Mouse (Mus musculus) spleen, postnatal 10 days (tissue): ENCODE data around the gene Lipn.

ENCODE experiments used
- DNase-seq, 2 experiments: peaks; one replicate each; pipeline ENCODE4 v3.0.0; 2021 to 2022; ENCODE audit warnings: low spot score in 2 of 2

Gene Lipn

DNA sequence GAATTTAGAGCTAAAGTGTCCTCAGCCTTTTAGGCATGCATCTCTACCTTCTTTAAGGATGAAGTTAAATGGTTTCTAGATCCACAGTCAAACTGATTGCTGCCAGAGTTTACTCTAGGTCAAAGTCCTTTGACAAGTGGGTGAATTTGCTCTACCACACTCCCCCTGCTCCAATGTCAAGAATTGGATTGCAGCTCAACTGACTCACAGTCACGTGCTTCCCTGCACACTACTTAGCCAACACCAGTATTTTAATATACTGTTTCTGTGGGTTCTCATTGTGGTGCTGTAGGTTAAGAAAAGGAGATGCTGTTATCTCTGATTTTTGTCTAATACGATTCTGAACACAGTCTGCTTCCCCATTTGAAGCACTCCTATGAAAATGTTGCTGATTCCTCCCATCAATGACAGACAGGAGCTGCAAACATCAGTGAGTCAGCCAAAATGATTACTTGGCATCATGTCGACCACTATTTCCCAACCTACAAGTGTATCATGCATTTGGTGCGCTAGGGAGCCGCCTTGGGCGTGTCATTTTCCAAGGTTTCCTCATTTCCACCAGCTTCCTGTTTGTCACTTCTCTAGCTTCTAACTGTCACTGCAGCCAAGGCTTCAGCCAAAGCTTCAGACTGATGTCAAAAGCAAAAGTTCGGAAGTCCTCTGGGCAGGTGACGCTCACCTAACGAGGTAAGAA lies at the start of gene Lipn:
TSS of gene Lipn (plus strand) at position 580 of the 694 bp plus-strand sequence.
- no peak for DNase-seq

DNA sequence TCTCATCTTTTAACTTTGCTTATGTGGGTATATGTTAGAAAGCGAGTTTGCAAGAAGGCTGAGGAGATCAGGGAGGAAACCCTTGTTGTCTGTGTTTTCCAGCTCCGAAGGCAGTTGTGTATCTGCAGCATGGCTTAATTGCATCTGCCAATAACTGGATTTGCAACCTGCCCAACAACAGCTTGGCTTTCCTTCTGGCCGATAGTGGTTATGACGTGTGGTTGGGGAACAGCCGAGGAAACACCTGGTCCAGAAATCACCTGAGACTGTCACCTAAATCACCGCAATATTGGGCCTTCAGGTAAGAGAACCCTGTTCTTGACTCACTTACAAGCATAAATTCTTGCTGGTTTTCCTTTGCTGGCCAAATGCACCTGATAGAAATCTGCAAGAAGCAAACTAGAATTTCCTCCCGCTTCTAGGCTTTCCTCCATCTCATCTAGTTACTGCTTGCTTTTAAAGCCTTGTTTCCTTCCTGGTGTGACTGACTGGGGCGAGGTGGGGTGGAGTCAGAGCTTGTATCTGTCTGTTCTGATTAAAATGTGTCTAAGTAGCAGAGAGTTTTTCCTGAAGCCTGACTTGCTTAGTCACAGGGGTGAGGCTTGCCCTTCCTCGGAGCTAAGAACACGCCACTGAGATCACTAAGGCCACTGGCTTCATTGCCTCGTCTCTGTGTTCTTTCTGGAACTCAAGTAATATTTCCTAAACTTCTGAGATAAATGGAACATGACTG lies 45.6 kb upstream of the Lipn start:
- DNase-seq: no peak

DNA sequence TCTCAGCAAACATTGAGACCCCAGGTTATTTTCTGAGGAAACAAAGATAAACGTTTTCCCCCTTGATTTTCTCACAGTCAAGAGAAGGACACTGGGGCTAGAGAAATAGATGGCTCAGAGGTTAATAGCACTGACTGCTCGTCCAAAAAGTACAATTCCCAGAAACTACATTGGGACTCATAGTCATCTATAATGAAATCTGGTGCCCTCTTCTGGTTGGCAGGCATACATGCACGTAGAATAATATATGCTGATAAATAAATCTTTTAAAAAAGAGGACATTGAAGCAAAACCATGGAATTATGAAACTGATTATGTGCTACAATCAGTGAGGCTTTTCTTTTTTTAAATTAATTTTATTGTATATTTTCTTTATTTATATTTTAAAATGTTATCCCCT lies 44.4 kb upstream of the Lipn start:
- DNase-seq: no peak

DNA sequence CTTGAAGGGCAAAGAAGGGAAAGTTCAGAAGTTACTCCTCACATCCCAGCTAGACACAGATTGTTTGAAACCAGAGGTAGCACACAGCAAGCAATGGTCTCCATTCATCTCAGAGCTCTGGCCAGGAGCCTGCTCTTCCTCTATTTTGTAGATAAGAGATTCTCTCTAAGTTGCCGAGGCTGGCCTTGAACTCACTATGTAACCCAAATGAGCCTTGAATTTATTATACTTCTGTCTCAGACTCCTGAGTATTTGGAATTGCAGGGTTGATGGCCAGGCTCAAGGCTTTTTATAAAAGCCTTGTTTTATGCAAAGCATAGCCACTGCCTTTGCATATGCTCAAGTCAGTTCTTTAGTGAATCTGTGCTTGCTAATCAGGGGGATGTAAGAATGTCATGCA lies 27.4 kb upstream of the Lipn start:
- DNase-seq: no peak

DNA sequence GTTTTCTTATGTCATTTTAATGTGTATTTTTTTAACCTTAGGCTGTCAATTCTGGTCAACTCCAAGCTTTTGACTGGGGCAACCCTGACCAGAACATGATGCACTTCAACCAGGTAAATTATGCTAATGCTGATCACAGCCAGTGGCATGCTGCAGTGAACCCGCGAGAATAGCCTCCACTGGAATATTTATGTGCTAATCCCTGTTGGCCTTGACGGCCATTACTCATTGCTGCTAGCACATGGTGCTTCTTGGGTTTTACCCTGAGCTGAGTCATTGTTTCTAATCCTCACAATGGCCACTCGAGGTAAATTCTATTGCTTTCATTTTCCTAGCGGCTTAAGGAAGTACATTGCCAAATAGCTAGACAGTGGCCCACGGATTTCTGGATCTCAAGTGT lies 24.1 kb upstream of the Lipn start:
- no peak for DNase-seq

DNA sequence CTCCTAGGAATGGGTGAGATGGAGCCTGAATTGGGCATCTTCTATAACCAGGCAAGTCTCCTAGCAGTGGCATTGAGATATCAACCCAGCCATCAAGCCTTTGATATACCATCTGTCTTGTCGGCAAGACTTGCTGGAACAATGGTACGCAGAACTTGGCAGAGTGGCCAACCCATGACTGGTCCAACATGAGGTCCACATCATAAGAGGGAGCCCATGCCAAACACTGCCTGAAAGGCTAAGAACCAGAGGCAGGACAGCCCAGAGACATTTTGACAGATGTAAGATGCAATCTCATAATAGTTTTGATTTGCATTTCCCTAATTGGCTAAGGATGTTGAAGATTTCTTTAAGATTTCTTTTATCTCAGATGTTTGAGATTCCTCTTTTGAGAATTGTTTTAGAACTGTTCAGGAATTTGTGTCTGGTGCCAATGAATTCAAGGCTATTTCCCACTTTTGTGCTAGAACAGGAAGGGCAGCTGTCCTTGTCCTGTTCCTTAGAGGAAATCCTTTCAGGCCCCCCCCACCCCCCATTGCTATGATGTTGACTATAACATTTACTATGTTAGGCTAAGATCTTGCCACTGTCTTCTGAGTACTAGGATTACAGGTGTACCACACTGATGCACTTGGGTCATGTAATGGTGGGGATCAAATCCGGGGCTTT lies 17.7 kb upstream of the Lipn start:
- DNase-seq: no peak

DNA sequence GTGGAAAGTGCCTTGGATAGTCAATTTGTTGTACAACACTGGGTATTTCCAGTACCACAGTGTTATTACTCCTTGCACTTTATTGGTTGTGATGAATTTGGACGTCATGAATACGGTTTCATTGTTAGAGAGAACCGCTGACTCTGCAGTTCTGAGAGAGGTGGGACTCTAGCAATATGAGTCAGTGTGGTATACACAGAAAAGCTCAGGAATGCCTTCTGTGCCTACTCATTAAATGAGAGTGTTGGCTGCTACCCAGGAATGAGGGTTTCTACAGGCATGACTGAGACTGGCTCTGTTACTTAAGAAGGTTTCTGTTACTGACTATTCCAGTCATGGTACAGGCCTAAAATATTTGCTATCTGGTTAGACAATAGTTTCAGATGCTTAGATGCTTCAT lies 15.7 kb upstream of the Lipn start:
- DNase-seq: no peak

DNA sequence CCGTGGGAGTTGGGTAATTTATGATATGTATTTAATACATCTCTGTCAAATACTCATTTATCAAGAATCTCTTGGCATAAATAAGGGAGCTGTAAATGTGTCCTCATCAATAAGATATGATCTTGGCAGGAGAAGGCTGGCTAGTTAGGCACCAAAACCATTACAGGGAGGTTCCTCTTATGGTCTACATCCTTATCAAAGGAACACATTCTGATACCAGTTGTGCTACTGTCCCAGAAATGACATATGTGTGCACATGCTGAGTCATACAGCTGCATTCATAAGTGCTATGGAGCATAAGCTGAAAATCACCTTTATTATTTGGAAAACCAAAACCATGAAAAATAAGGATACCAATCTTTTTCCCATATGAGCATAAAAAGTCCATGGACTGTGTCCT lies 3.6 kb upstream of the Lipn start:
- DNase-seq: no peak

DNA sequence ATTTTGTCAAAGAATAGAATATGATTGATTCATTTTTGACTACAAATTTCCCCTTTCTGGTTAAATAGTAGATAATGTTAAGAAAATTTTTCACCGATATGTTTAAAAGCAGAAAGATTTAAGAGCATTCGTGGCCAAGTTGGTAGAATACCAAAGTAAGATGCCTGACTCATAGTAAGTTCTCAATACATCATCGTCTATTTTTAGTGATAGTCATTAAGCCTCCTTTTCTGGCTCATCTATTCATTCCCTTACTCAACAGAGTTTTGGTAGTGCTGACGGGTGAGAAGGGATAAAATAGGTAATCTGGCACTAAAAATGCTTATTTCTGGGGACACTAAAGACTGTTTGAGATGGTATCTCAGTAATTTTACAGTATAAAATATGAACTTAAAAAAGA lies 3.1 kb upstream of the Lipn start:
- no peak for DNase-seq

DNA sequence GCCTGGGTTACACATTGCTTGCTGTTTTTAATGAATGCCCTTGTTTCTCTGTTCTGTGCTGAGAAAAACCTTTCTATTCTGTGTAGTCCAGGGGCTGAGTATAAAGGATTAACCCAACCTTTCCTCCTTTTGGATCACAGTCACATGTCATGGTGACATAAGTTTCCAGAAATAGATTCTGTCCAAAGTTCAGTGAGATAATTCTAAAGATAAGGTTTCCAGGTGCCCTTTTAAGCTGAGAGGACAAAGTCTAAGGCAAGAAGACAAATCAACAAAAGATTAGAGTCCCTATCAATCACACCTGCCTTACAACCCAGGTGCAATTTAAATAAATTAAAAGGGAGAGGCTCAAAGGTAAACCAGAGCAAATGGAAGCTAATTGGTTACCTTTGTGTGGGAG lies 7.1 kb downstream of the Lipn start:
- no peak for DNase-seq

DNA sequence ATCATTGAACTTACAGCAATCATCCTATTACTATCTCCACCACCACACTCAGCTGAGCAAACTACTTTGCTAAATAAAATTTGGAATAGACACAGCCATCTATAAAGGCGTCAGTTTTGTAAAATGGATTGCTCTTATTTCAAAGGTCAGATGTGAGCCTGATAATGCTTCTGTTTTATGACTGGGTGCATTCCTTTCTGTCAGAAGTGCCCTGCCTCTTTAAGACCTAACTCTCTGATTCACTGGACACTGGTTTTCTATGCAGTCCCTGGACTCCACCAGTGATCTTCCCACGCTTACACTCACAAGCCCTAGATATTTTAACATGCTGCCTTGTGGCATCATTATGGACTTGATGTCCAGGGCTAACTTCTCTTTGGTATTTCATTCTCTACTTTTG lies 11.0 kb downstream of the Lipn start:
- no peak for DNase-seq

DNA sequence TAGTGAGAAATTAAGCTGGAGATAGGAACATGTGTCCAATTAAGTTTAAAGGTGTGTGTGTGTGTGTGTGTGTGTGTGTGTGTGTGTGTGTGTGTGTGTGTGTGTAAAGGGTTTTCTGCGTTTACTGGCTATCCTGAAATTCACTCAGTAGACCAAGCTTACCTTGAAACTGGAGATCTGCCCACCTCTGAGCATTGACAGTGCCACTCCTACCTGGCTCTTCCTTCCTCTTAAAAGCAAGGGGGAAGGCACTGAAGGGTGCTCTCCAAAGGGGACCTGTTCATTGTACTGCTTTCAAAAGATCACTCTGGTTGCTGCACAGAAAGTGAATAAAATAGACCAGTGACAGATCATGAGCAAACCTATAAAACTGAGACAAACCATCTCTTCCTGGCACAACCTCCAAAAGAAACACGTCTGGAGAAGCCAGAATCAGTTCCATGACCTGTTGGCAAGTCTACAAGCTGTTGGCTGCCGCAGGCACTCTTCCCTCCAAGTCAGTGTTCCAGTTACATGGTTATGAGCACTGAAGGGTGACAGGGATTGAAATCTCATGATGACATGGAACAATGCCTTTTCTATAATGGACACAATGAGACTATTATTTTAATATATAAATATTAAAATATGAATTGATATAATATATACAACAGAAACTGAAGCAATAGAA lies 22.0 kb downstream of the Lipn start:
- DNase-seq: no peak

DNA sequence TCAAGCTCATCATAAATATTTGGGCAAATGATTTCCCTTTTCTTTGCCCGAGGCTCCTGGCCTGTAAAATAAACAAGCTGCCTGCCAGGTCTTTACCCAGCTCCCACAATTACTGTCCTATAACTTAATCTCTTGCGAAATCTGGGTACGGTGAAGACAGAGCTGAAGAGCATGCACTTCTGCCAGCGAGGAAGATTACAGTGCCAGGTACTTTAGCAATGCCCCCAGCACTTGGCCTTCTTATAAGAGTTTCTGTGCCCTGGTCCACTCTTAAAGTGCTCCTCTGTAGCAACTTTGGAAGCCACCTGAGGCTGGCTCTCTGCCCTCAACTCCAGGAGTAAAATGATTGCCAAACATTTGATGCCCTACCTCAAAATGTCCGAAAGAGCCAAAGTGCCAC lies 28.2 kb downstream of the Lipn start:
- DNase-seq: no peak

DNA sequence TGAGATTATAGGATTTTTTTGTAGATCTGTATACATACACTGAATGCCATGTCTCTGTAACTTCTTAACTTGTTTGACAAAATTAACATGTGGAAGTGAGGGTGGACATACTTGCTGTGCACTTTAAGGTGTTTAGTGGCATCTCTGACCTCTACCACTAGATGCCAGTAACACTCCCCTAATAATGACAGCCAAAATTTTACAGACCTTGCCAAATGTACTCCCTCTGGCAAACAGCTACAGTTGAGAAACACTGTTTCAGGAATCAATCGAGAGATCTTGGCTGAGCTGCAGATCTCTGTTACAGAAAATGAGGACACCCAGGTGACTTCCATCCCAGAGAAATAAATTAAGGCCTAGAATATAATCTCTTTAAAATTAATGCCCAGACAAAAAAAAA lies 29.1 kb downstream of the Lipn start:
- DNase-seq: no peak

DNA sequence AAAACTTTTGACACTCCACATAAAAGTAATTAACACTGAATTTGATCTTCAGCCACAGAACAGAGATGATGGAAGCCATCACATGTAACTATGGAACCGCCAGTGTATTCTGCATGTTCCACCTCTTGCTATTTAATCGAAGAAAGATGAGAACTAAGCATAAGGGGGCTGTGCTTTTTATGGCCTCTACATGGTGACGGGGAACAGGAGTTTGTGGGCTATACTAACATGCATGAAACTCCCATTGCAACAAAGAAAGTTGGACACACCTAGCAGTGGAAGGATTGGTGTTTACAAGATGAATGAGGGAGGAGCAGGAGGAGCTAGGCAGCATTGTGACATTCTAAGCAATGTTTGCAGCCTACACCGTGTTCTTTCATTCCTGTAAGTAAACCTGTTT lies 33.5 kb downstream of the Lipn start, which contains the start of gene Lipm:
TSS of gene Lipm (plus strand) at position 301 of the 400 bp plus-strand sequence.
- no peak for DNase-seq

DNA sequence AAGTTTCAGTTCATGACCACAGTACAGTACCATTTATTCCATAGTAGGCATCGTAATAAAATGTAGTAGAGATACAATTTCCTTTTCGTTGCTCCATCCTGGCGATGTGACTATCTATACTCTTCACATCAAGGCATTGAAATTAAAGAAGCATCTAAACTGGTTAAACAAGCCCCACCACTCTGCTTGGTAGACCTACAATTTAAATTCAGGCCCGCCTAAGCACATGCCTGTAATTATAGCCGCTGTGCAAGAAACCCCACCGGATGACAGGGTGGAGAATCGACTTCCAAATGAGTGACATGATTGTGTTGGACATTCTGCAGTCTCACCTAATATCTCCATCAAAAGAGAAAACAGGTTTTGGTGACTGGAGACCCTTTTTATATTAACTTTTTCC lies 34.7 kb downstream of the Lipn start:
- DNase-seq: no peak

DNA sequence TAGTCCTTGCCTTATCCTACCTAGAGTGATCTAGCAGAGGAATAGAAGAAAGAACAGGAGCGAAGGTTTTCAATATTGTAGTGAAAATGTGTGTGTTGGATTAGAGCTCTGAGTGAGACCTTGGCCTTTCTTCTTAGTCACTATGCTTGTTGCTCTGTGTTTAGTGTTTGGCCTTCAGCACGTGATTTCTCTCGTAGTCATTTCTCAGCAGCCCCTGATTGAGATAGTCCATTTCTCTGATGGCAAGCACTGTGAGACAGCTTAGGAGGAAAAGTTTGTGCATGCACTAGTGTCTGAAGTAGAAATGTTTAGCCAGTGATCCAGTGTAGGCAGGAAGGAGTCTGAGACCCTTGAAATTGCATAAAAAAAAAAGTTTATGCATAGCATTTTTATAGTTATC lies 37.7 kb downstream of the Lipn start:
- no peak for DNase-seq

DNA sequence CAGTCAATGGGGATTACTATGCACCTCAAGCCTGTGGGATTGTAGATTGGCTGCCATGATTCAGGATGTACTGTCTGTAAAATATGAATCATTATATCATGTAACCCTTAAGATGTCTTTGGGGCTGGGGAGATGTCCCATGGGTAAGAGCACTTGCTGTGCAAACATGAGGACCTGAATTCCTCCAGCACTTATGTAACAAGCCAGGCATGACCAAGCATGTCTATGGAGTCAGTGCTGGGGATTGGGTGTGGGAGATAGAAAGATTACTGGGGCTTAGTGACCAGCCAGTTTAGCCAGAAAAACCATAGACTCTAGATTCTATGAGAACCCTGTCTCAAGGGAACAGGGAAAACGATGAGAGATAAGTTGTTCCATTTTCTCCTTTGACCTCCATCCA lies 51.9 kb downstream of the Lipn start:
- no peak for DNase-seq

DNA sequence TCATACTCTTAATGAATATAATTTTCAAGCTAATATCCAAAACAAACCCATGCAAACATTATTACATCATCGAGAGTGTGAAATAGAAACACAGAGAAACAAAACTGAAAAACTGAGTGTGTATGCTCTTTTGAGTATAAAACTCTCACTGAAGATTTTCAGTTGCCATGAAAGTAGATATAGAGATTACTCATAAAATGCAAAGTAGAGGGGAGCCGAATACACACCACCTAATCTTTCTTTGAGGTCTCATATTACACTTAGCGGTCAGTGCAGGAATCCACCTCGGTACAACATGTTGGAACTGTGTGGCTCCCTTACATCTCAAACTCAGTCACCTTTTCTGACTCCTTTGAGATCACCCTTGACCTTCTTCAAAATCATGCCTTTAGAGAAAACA lies 52.5 kb downstream of the Lipn start:
- no peak for DNase-seq

DNA sequence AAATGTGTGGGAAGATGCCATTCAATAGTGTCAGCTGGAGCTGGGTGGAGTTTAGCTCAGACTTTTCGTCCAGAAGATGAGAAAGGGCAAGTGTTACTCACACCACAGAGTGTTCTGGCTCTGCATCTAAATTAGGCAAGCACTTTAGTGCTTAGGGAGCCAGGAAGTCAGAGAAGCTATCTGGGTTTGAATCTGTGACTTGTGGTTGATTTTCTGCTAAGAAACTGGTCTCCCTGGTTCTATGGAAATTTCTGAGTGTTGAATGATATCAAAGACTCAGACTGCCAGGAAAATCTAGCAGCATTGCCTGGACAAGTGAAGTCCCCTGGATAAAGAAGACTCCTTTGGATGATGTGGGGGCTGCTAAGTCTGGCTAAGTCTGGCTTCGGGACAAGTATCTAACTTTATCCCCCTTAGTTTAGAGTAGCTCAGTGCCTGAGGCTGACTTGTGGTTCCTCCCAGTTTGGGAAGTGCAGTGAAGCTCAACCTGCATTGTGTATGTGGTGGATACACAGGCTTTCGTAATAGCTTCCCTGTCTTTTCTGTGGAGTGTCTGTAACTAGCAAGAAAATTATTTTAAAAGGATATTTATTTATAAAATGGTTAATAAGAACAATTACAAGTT lies 53.1 kb downstream of the Lipn start:
- no peak for DNase-seq
